Mouse (Mus musculus) hindbrain, embryonic 16.5 days (tissue): Measurements from ENCODE around the gene 8030474K03Rik. TPM values are rescaled to one million over a fixed set of nuclear protein-coding genes. Genes with fewer than 3 reads are reported as not detected.

Experiments used
- ATAC-seq: fragments of 200-750 bp; cut with Nextera tagmentation; 2 replicates; pipeline ENCODE4 v1.8.0; 2017; ENCODE audit warnings: moderate TSS enrichment, moderate library complexity
- H3K27ac ChIP-seq: fragments of 300-500 bp; sonication (generic); 2 replicates; pipeline ENCODE4 v1.5.1; 2014; ENCODE audit warnings: low read depth, mild to moderate bottlenecking, control low read depth, low read length, moderate library complexity
- H3K27me3 ChIP-seq: fragments of 300-500 bp; sonication (generic); replicated peaks from 2 replicates; pipeline ENCODE4 v1.6.1; 2014; ENCODE audit warnings: low read length; ENCODE audit not compliant: control insufficient read depth, insufficient read depth
- H3K36me3 ChIP-seq: fragments of 300-500 bp; sonication (generic); 2 replicates; pipeline ENCODE4 v1.6.1; 2014; ENCODE audit warnings: mild to moderate bottlenecking, low read length, moderate library complexity, mixed read lengths; ENCODE audit not compliant: control insufficient read depth, insufficient read depth
- H3K4me1 ChIP-seq: fragments of 300-500 bp; sonication (generic); 2 replicates; pipeline ENCODE4 v1.6.1; 2014; ENCODE audit warnings: low read depth, low read length; ENCODE audit not compliant: control insufficient read depth, insufficient read depth
- H3K4me2 ChIP-seq: fragments of 300-500 bp; sonication (generic); 2 replicates; pipeline ENCODE4 v1.6.1; 2014; ENCODE audit warnings: mild to moderate bottlenecking, low read length, control low read depth, moderate library complexity
- H3K4me3 ChIP-seq: fragments of 300-500 bp; sonication (generic); 2 replicates; pipeline ENCODE4 v1.5.1; 2014; ENCODE audit warnings: mild to moderate bottlenecking, low read length, control low read depth, moderate library complexity
- H3K9ac ChIP-seq: fragments of 300-500 bp; sonication (generic); 2 replicates; pipeline ENCODE4 v1.6.1; 2014; ENCODE audit warnings: low read depth, mild to moderate bottlenecking, control low read depth, low read length, moderate library complexity
- H3K9me3 ChIP-seq: fragments of 300-500 bp; sonication (generic); 2 replicates; pipeline ENCODE4 v1.6.1; 2014; ENCODE audit warnings: mild to moderate bottlenecking, low read length, moderate library complexity; ENCODE audit not compliant: control insufficient read depth
- WGBS: fragments of 180-500 bp; shearing (Covaris S2); extraction: QIAGEN DNeasy Blood & Tissue Kit; methylation state at CpG from one replicate; pipeline ENCODE4 v1.1.7; 2014; 5-methylcytosine and 5-hydroxymethylcytosine counted together
- polyA plus RNA-seq: library from polyadenylated mRNA; unstranded; fragments of >200 nt; fragmentation: Nextera tagmentation; extraction: Ambion mirVana; gene quantifications from 2 replicates; pipeline ENCODE4 v1.2.1, GENCODE M21; 2015

The 8030474K03Rik gene
- 0.11 TPM in 1 of 2 replicates, not detected in the other for polyA plus RNA-seq

GRCm38 (mm10) chrX:101794342-101794741 is at the start of gene 8030474K03Rik, which contains the start of gene Gm4779:
TSS of gene 8030474K03Rik (plus strand) at chrX:101794656.
TSS of gene Gm4779 (minus strand) at chrX:101794423.
- H3K4me3 ChIP-seq, result no peak within 1 kb of the TSS
- H3K27me3 ChIP-seq, result no peaks in the 10 kb centered on the region
- no peak within 1 kb of the TSS for H3K9ac ChIP-seq
- no peaks in the 10 kb centered on the region for H3K4me1 ChIP-seq
- H3K9me3 ChIP-seq, result peaks cover 3% of the 10 kb centered on the region; the same call in 1 of the 2 replicates
- ATAC-seq, result no peak
- H3K27ac ChIP-seq, result no peak within 1 kb of the TSS
- no peaks in the 10 kb centered on the region for H3K36me3 ChIP-seq
- H3K4me2 ChIP-seq, result no peak within 1 kb of the TSS
- 95% methylated on average over 29 of the region's 35 CpGs for WGBS

GRCm38 (mm10) chrX:101750144-101750543 is 44.3 kb upstream of the 8030474K03Rik start:
- no peaks in the 10 kb centered on the region; the same call in 1 of the 2 replicates for H3K9me3 ChIP-seq
- no peaks in the 10 kb centered on the region for H3K4me1 ChIP-seq
- no peak overlapping the region for H3K9ac ChIP-seq
- no peak overlapping the region for H3K4me3 ChIP-seq
- 44% methylated on average over 4 of the region's 4 CpGs for WGBS
- no peaks in the 10 kb centered on the region; the same call in 1 of the 2 replicates for H3K27me3 ChIP-seq
- H3K36me3 ChIP-seq, result no peaks in the 10 kb centered on the region
- no peak overlapping the region for H3K4me2 ChIP-seq
- no peak for ATAC-seq
- H3K27ac ChIP-seq, result no peak overlapping the region

GRCm38 (mm10) chrX:101754478-101754877 is 40.0 kb upstream of the 8030474K03Rik start:
- Histone ChIP-seq H3K4me1 (no peaks in the 10 kb centered on the region), H3K4me3 (no peak overlapping the region), H3K4me2 (no peak overlapping the region), H3K9ac (no peak overlapping the region), H3K9me3 (no peaks in the 10 kb centered on the region; the same call in 1 of the 2 replicates), H3K27me3 (no peaks in the 10 kb centered on the region), H3K36me3 (no peaks in the 10 kb centered on the region), H3K27ac (no peak overlapping the region)
- 70% methylated on average over 5 of the region's 5 CpGs for WGBS
- no peak for ATAC-seq

GRCm38 (mm10) chrX:101764621-101765020 is 29.8 kb upstream of the 8030474K03Rik start:
- no peak overlapping the region for H3K4me3 ChIP-seq
- ATAC-seq, result no peak
- no peak overlapping the region for H3K9ac ChIP-seq
- H3K4me1 ChIP-seq, result no peaks in the 10 kb centered on the region
- no peaks in the 10 kb centered on the region for H3K36me3 ChIP-seq
- H3K9me3 ChIP-seq, result no peaks in the 10 kb centered on the region
- WGBS, result 79% methylated on average over 5 of the region's 5 CpGs
- no peaks in the 10 kb centered on the region for H3K27me3 ChIP-seq
- no peak overlapping the region for H3K27ac ChIP-seq
- H3K4me2 ChIP-seq, result no peak overlapping the region

- no peak overlapping the region for H3K4me2 ChIP-seq
- H3K4me3 ChIP-seq, result no peak overlapping the region
- no peak overlapping the region for H3K27ac ChIP-seq
- no peak for ATAC-seq
- 81% methylated on average over 4 of the region's 4 CpGs for WGBS
- H3K27me3 ChIP-seq, result no peaks in the 10 kb centered on the region
- H3K9me3 ChIP-seq, result no peaks in the 10 kb centered on the region
- H3K36me3 ChIP-seq, result no peaks in the 10 kb centered on the region
- H3K4me1 ChIP-seq, result no peaks in the 10 kb centered on the region
- no peak overlapping the region for H3K9ac ChIP-seq
These were observed 29.3 kb upstream of the 8030474K03Rik start for GRCm38 (mm10) chrX:101765111-101765510.

- no peak overlapping the region for H3K4me3 ChIP-seq
- no peaks in the 10 kb centered on the region for H3K9me3 ChIP-seq
- H3K27me3 ChIP-seq, result no peaks in the 10 kb centered on the region
- H3K36me3 ChIP-seq, result no peaks in the 10 kb centered on the region
- H3K4me1 ChIP-seq, result no peaks in the 10 kb centered on the region
- no peak overlapping the region for H3K9ac ChIP-seq
- H3K27ac ChIP-seq, result no peak overlapping the region
- no peak for ATAC-seq
- no peak overlapping the region for H3K4me2 ChIP-seq
- 78% methylated on average over 7 of the region's 7 CpGs for WGBS
These were observed 27.2 kb upstream of the 8030474K03Rik start for GRCm38 (mm10) chrX:101767280-101767679.

- Histone ChIP-seq H3K27me3 (peaks cover 3% of the 10 kb centered on the region), H3K4me2 (no peak overlapping the region), H3K9me3 (no peaks in the 10 kb centered on the region), H3K4me3 (no peak overlapping the region), H3K36me3 (no peaks in the 10 kb centered on the region), H3K4me1 (no peaks in the 10 kb centered on the region), H3K9ac (no peak overlapping the region), H3K27ac (no peak overlapping the region)
- 72% methylated on average over 2 of the region's 2 CpGs for WGBS
- ATAC-seq, result no peak
These were observed 25.0 kb upstream of the 8030474K03Rik start for GRCm38 (mm10) chrX:101769478-101769877.

GRCm38 (mm10) chrX:101770307-101770706 is 24.1 kb upstream of the 8030474K03Rik start:
- H3K36me3 ChIP-seq, result no peaks in the 10 kb centered on the region
- H3K27ac ChIP-seq, result no peak overlapping the region
- no peak for ATAC-seq
- peaks cover 3% of the 10 kb centered on the region for H3K27me3 ChIP-seq
- 79% methylated on average over 3 of the region's 3 CpGs for WGBS
- H3K4me1 ChIP-seq, result no peaks in the 10 kb centered on the region
- no peaks in the 10 kb centered on the region for H3K9me3 ChIP-seq
- H3K4me3 ChIP-seq, result no peak overlapping the region
- H3K9ac ChIP-seq, result no peak overlapping the region
- no peak overlapping the region for H3K4me2 ChIP-seq

GRCm38 (mm10) chrX:101772035-101772434 is 22.4 kb upstream of the 8030474K03Rik start:
- no peak overlapping the region for H3K4me3 ChIP-seq
- no peaks in the 10 kb centered on the region for H3K36me3 ChIP-seq
- H3K27ac ChIP-seq, result no peak overlapping the region
- no peak overlapping the region for H3K9ac ChIP-seq
- 44% methylated on average over 5 of the region's 5 CpGs for WGBS
- H3K4me2 ChIP-seq, result no peak overlapping the region
- H3K9me3 ChIP-seq, result no peaks in the 10 kb centered on the region
- no peaks in the 10 kb centered on the region for H3K4me1 ChIP-seq
- peaks cover 3% of the 10 kb centered on the region for H3K27me3 ChIP-seq
- no peak for ATAC-seq
